Mouse (Mus musculus) forebrain, embryonic 15.5 days (tissue): ENCODE measurements around the gene Cldn16. TPM values are rescaled to one million over a fixed set of nuclear protein-coding genes. Genes with fewer than 3 reads are reported as not detected.
A peak's percentile ranks its signal among the peaks of the same experiment; 100 is the strongest.
"Not testable (repeated sequence)": the region's sequence is repeated elsewhere in the genome, so short reads cannot be mapped to it uniquely, and the experiment has no call there.

Experiments used
- ATAC-seq: fragments of 200-750 bp; cut with Nextera tagmentation; replicated peaks from 2 replicates; pipeline ENCODE4 v1.8.0; 2017; ENCODE audit warnings: mild to moderate bottlenecking, moderate TSS enrichment, moderate library complexity
- H3K27ac ChIP-seq: fragments of 300-500 bp; sonication (generic); replicated peaks from 2 replicates; pipeline ENCODE4 v1.5.1; 2015; ENCODE audit warnings: mild to moderate bottlenecking, inconsistent platforms
- H3K27me3 ChIP-seq: fragments of 300-500 bp; sonication (generic); 2 replicates; pipeline ENCODE4 v1.6.1; 2015; ENCODE audit warnings: inconsistent platforms
- H3K36me3 ChIP-seq: fragments of 300-500 bp; sonication (generic); 2 replicates; pipeline ENCODE4 v1.6.1; 2015; ENCODE audit warnings: mild to moderate bottlenecking, inconsistent platforms
- H3K4me1 ChIP-seq: fragments of 300-500 bp; sonication (generic); 2 replicates; pipeline ENCODE4 v1.6.1; 2015; ENCODE audit warnings: inconsistent platforms
- H3K4me2 ChIP-seq: fragments of 300-500 bp; sonication (generic); replicated peaks from 2 replicates; pipeline ENCODE4 v1.6.1; 2015; ENCODE audit warnings: mild to moderate bottlenecking, inconsistent platforms
- H3K4me3 ChIP-seq: fragments of 300-500 bp; sonication (generic); 2 replicates; pipeline ENCODE4 v1.5.1; 2015; ENCODE audit warnings: mild to moderate bottlenecking, inconsistent platforms
- H3K9ac ChIP-seq: fragments of 300-500 bp; sonication (generic); replicated peaks from 2 replicates; pipeline ENCODE4 v1.6.1; 2015; ENCODE audit warnings: mild to moderate bottlenecking, inconsistent platforms
- H3K9me3 ChIP-seq: fragments of 300-500 bp; sonication (generic); 2 replicates; pipeline ENCODE4 v1.6.1; 2016; ENCODE audit warnings: inconsistent platforms
- WGBS: fragments of 180-500 bp; shearing (Covaris S2); methylation state at CpG from one replicate; pipeline ENCODE4 v1.1.7; 2015; ENCODE audit warnings: mixed read lengths; 5-methylcytosine and 5-hydroxymethylcytosine counted together
- polyA plus RNA-seq: library from polyadenylated mRNA; unstranded; fragments of >200 nt; fragmentation: Nextera tagmentation; extraction: Ambion mirVana; gene quantifications from 2 replicates; pipeline ENCODE4 v1.2.1, GENCODE M21; 2015

Cldn16 gene
- polyA plus RNA-seq, 1 experiment from 2014 or later, result not detected

GRCm38 (mm10) chr16:26495721-26496120 lies 32.8 kb downstream of the Cldn16 start:
- H3K9ac ChIP-seq, result no peak overlapping the region
- no peaks in the 10 kb centered on the region for H3K36me3 ChIP-seq
- no peak for ATAC-seq
- H3K4me3 ChIP-seq, result no peak overlapping the region
- no peak overlapping the region for H3K27ac ChIP-seq
- H3K9me3 ChIP-seq, result no peaks in the 10 kb centered on the region
- H3K4me1 ChIP-seq, result no peaks in the 10 kb centered on the region
- WGBS, result 18% methylated on average over 2 of the region's 2 CpGs
- H3K27me3 ChIP-seq, result no peaks in the 10 kb centered on the region
- no peak overlapping the region for H3K4me2 ChIP-seq

DNA sequence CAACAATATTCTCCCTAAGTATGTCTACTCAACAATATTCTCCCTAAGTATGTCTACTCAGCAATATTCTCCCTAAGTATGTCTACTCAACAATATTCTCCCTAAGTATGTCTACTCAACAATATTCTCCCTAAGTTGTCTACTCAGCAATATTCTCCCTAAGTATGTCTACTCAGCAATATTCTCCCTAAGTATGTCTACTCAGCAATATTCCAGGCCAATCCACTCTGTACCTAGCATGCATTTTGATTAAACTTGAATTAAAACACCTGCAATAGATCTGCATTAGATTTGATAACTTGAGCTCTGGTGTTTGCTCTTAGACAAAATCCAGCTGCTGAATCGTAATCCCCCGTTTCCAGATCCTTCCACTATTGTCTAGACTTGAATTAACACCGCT lies 36.8 kb downstream of the Cldn16 start:
- H3K4me2 ChIP-seq, H3K9ac ChIP-seq, ATAC-seq, H3K27ac ChIP-seq, H3K9me3 ChIP-seq, H3K36me3 ChIP-seq, H3K27me3 ChIP-seq, H3K4me1 ChIP-seq, H3K4me3 ChIP-seq: not testable (repeated sequence)
- WGBS, result 96% methylated on average over 3 of the region's 3 CpGs

GRCm38 (mm10) chr16:26500738-26501137 lies 37.8 kb downstream of the Cldn16 start:
- no peak overlapping the region for H3K9ac ChIP-seq
- H3K4me2 ChIP-seq, result no peak overlapping the region
- no peaks in the 10 kb centered on the region for H3K9me3 ChIP-seq
- H3K36me3 ChIP-seq, result no peaks in the 10 kb centered on the region
- WGBS, result 93% methylated on average over 3 of the region's 3 CpGs
- no peak overlapping the region for H3K27ac ChIP-seq
- H3K4me3 ChIP-seq, result no peak overlapping the region
- H3K4me1 ChIP-seq, result no peaks in the 10 kb centered on the region
- H3K27me3 ChIP-seq, result no peaks in the 10 kb centered on the region
- ATAC-seq, result no peak

DNA sequence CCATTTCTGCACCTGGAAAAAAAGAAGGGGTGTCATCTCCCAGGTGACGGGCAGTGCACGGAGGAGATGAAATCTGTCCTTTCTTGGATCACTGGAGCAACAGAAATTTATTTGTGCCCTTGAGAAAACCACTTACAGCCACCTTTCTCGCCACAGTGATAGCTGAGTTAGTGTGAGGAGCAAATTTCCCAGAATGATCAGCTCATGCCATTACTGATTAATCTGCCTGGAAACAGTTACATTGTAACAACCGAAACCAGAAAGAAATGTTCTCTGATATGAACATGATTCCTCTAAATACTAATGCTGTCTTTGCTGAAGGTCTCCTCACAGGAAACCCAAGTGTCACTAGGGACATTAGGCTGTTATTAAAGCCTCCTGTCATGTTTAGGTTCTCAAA lies 42.0 kb downstream of the Cldn16 start:
- no peak overlapping the region for H3K4me2 ChIP-seq
- H3K9me3 ChIP-seq, result no peaks in the 10 kb centered on the region
- H3K4me1 ChIP-seq, result no peaks in the 10 kb centered on the region
- ATAC-seq, result no peak
- H3K9ac ChIP-seq, result no peak overlapping the region
- H3K36me3 ChIP-seq, result no peaks in the 10 kb centered on the region
- whole genome bisulfite sequencing, result 90% methylated on average over 4 of the region's 4 CpGs
- H3K27ac ChIP-seq, result no peak overlapping the region
- no peak overlapping the region for H3K4me3 ChIP-seq
- H3K27me3 ChIP-seq, result no peaks in the 10 kb centered on the region

DNA sequence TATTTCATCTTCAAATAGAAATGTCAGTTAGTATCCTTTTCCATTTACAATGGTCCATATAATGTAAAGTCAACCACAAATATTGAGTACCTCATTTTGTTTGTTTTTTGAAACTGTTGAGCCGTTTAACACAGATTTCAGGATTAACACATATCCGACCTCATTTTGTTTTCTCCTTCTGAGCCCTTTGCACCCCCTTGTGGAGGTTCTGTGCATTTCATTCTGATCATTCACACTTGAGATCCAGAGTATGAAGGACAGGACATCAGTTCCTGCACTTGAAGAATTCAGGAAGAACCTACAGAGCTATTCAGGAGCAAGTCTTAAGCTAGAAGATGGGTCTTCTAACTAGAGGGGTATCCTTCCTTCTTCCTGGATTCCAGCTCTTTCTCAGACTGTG lies 56.7 kb downstream of the Cldn16 start:
- Histone ChIP-seq H3K4me3 (no peak overlapping the region), H3K36me3 (no peaks in the 10 kb centered on the region), H3K9ac (no peak overlapping the region), H3K9me3 (no peaks in the 10 kb centered on the region), H3K27ac (no peak overlapping the region), H3K27me3 (no peaks in the 10 kb centered on the region), H3K4me1 (no peaks in the 10 kb centered on the region), H3K4me2 (no peak overlapping the region)
- no peak for ATAC-seq
- 63% methylated on average over 2 of the region's 2 CpGs for WGBS

GRCm38 (mm10) chr16:26525832-26526231 lies 62.9 kb downstream of the Cldn16 start:
- H3K4me2 ChIP-seq, result no peak overlapping the region
- 47% methylated on average over 5 of the region's 5 CpGs for WGBS
- H3K9me3 ChIP-seq, result no peaks in the 10 kb centered on the region
- H3K4me1 ChIP-seq, result peaks cover 18% of the 10 kb centered on the region
- H3K4me3 ChIP-seq, result no peak overlapping the region
- H3K9ac ChIP-seq, result no peak overlapping the region
- H3K27ac ChIP-seq, result 0 out of 2 replicates have a peak overlapping the region, but pooled peaks have one; percentile 1
- ATAC-seq, result no peak
- no peaks in the 10 kb centered on the region for H3K36me3 ChIP-seq
- H3K27me3 ChIP-seq, result no peaks in the 10 kb centered on the region

- Histone ChIP-seq H3K27ac (peak within 1 kb of the TSS; percentile 55; the same call in 1 of the 2 replicates), H3K4me3 (no peak within 1 kb of the TSS), H3K27me3 (no peaks in the 10 kb centered on the region), H3K9ac (no peak within 1 kb of the TSS), H3K9me3 (no peaks in the 10 kb centered on the region), H3K36me3 (no peaks in the 10 kb centered on the region), H3K4me1 (peaks cover 18% of the 10 kb centered on the region), H3K4me2 (no peak within 1 kb of the TSS)
- ATAC-seq, result no peak
- 79% methylated on average over 4 of the region's 4 CpGs for WGBS
Observed at GRCm38 (mm10) chr16:26526669-26527068, 63.7 kb downstream of the Cldn16 start, which contains the start of gene Tmem207. Gene Tmem207, minus strand, starts transcription at chr16:26526769.

- Histone ChIP-seq H3K27ac (peak overlapping the region; percentile 55), H3K36me3 (no peaks in the 10 kb centered on the region), H3K27me3 (no peaks in the 10 kb centered on the region), H3K9me3 (no peaks in the 10 kb centered on the region), H3K4me1 (peaks cover 18% of the 10 kb centered on the region), H3K4me3 (no peak overlapping the region), H3K4me2 (peak overlapping the region; percentile 11), H3K9ac (no peak overlapping the region)
- 22% methylated on average over 10 of the region's 10 CpGs for WGBS
- ATAC-seq, result peak; percentile 98
Observed at GRCm38 (mm10) chr16:26527931-26528666, 65.2 kb downstream of the Cldn16 start.

GRCm38 (mm10) chr16:26530451-26530850 lies 67.5 kb downstream of the Cldn16 start:
- 94% methylated on average over 1 of the region's 1 CpGs for WGBS
- no peak overlapping the region for H3K27ac ChIP-seq

DNA sequence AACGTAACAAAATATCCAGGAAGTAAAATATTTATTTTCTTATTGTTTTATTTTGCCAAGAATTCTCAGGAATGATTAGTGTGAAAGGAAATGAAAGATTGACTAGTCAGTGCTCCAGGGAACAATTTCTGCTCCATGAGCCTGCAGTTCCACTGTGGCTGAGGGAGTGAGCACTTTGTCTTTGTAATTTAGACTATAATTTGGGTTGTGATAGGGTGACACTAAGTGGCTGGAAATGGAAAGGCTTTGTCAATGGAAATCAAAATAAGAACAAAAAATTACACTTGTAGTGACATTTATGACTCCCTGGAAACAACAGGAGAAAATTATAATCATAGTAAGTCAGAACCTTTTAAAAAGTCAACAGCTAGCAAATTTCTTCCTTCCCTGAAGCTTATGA lies 69.4 kb downstream of the Cldn16 start:
- no peak for ATAC-seq
- H3K4me2 ChIP-seq, result no peak overlapping the region
- peaks cover 14% of the 10 kb centered on the region; the same call in 1 of the 2 replicates for H3K4me1 ChIP-seq
- no peaks in the 10 kb centered on the region for H3K9me3 ChIP-seq
- H3K36me3 ChIP-seq, result no peaks in the 10 kb centered on the region
- no peaks in the 10 kb centered on the region for H3K27me3 ChIP-seq
- H3K9ac ChIP-seq, result no peak overlapping the region
- 91% methylated on average over 1 of the region's 1 CpGs for WGBS
- H3K4me3 ChIP-seq, result no peak overlapping the region
- no peak overlapping the region for H3K27ac ChIP-seq

More at GRCm38 (mm10) chr16:26530451-26530850, 67.5 kb downstream of the Cldn16 start:
- peaks cover 18% of the 10 kb centered on the region for H3K4me1 ChIP-seq
- H3K4me2 ChIP-seq, result no peak overlapping the region
- H3K9me3 ChIP-seq, result no peaks in the 10 kb centered on the region
- no peak for ATAC-seq
- no peak overlapping the region for H3K9ac ChIP-seq
- H3K36me3 ChIP-seq, result no peaks in the 10 kb centered on the region
- H3K4me3 ChIP-seq, result no peak overlapping the region
- no peaks in the 10 kb centered on the region for H3K27me3 ChIP-seq
